In the genomic region with DNA sequence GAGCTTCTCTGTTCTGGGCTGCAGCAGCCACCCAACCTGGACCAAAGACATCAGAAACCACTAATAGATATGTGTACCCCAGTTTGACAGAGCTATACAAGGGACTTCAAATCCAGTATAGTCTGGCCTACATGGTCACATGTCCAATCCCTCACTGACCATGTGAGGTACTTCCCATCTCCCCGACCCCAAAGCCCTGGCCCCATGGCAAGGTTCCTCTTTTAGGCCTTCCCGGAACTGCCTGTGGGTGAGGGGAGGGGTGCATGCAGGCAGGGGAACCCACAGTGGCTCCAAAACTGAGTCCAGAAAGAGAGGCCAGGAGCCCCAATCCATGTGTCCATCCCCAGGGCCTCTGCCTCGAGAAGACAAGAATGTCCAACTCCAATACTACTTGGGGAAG, we compare ENCODE assay signal across 8 mouse cellular contexts. TPM values are rescaled to one million over a fixed set of nuclear protein-coding genes. Genes with fewer than 3 reads are reported as not detected.
DNase-seq lines count a peak whose midpoint lies in the region; ATAC-seq lines count a peak whose summit lies in the region.

No protein-coding gene starts in this region.

- no peaks in the 10 kb centered on the region for H3K27me3 ChIP-seq in hindbrain, embryonic 15.5 days
- no peaks in the 10 kb centered on the region for H3K27me3 ChIP-seq in neural tube, embryonic 13.5 days

- no peaks in the 10 kb centered on the region for H3K9me3 ChIP-seq in hindbrain, embryonic 15.5 days
- H3K9me3 ChIP-seq in neural tube, embryonic 13.5 days, result no peaks in the 10 kb centered on the region

- peak; percentile 72 for ATAC-seq in common myeloid progenitor, adult 5-6 weeks (replicated peaks; ENCODE audit: low read depth, poor library complexity, severe bottlenecking)
- ATAC-seq in hindbrain, embryonic 15.5 days (ENCODE audit: low FRiP score, low read depth), result no peak
- no peak for ATAC-seq in neural tube, embryonic 13.5 days (ENCODE audit: low read depth)
- no peak for ATAC-seq in inflammation-experienced regulatory T-cells, adult 6 months

- H3K36me3 ChIP-seq in hindbrain, embryonic 15.5 days, result no peaks in the 10 kb centered on the region; the same call in none of the 2 replicates
- H3K36me3 ChIP-seq in neural tube, embryonic 13.5 days, result peaks cover 59% of the 10 kb centered on the region

- H3K4me3 ChIP-seq in hindbrain, embryonic 15.5 days, result no peak overlapping the region
- no peak overlapping the region for H3K4me3 ChIP-seq in neural tube, embryonic 13.5 days

- 58% methylated on average over 3 of the region's 3 CpGs for WGBS in hindbrain, embryonic 15.5 days
- WGBS in neural tube, embryonic 13.5 days, result 80% methylated on average over 3 of the region's 3 CpGs

- no peak overlapping the region for H3K4me2 ChIP-seq in hindbrain, embryonic 15.5 days
- peak overlapping the region; percentile 2; the same call in 1 of the 2 replicates for H3K4me2 ChIP-seq in neural tube, embryonic 13.5 days

- peak; percentile 37 for DNase-seq in kidney, postnatal 10 days
- no peak for DNase-seq in kidney, postnatal 36 days
- DNase-seq in cerebellum, adult 11-12 months, result no peak
- no peak for DNase-seq in retina, postnatal 1 day

- H3K27ac ChIP-seq in hindbrain, embryonic 15.5 days (replicated peaks), result peak overlapping the region; percentile 6; the same call in 1 of the 2 replicates
- H3K27ac ChIP-seq in neural tube, embryonic 13.5 days (replicated peaks), result peak overlapping the region; percentile 56; the same call in 1 of the 2 replicates

- H3K4me1 ChIP-seq in hindbrain, embryonic 15.5 days (replicated peaks), result peaks cover 86% of the 10 kb centered on the region
- peaks cover 99% of the 10 kb centered on the region for H3K4me1 ChIP-seq in neural tube, embryonic 13.5 days (replicated peaks)

- no peak overlapping the region for H3K9ac ChIP-seq in hindbrain, embryonic 15.5 days
- peak overlapping the region; percentile 45; the same call in 1 of the 2 replicates for H3K9ac ChIP-seq in neural tube, embryonic 13.5 days

RNA-seq across cellular contexts. Expression of gene Ttyh3, which starts 6.8 kb away (rescaled TPM):
- 14.4 and 20.2 TPM in 2 replicates for total RNA-seq in common myeloid progenitor, adult 5-6 weeks (2017)
- polyA plus RNA-seq in hindbrain, embryonic 15.5 days (2015; fragmentation: Nextera tagmentation; extraction: Ambion mirVana), result 84.6 and 85.2 TPM in 2 replicates
- polyA plus RNA-seq in neural tube, embryonic 13.5 days (2015; fragmentation: Nextera tagmentation; extraction: Ambion mirVana), result 68.5 and 72.3 TPM in 2 replicates
- polyA plus RNA-seq in inflammation-experienced regulatory T-cells, adult 6 months (2017; shearing (Covaris generic)), result 1 to 10 TPM; 2.8 to 4.2 (median 3.7) TPM

RNA-seq across cellular contexts. Expression of gene Lfng, which starts 35.0 kb away (rescaled TPM):
- 23.8 and 41.0 TPM in 2 replicates for total RNA-seq in common myeloid progenitor, adult 5-6 weeks (2017)
- polyA plus RNA-seq in hindbrain, embryonic 15.5 days (2015; fragmentation: Nextera tagmentation; extraction: Ambion mirVana), result 28.4 and 28.8 TPM in 2 replicates
- 17.6 and 20.6 TPM in 2 replicates for polyA plus RNA-seq in neural tube, embryonic 13.5 days (2015; fragmentation: Nextera tagmentation; extraction: Ambion mirVana)
- 10 to 100 TPM; 16.8 to 44.8 (median 23.1) TPM for polyA plus RNA-seq in inflammation-experienced regulatory T-cells, adult 6 months (2017; shearing (Covaris generic))

Comparison
In these comparisons a context has a peak if more than half of its experiments do, and no peak if none do; other contexts are left out.
1. RNA of gene Ttyh3, which starts 6.8 kb away (polyA plus RNA-seq): 84.6 to 85.2 TPM in hindbrain, embryonic 15.5 days and 68.5 to 72.3 TPM in neural tube, embryonic 13.5 days; 2.8 to 4.2 TPM in inflammation-experienced regulatory T-cells, adult 6 months; every median in the first group is over 10 times any median in the second.